Mouse (Mus musculus) urinary bladder, postnatal 4 days (tissue): ENCODE data around the gene Usp4.

Experiments
- DNase-seq, 2 experiments: peaks; one replicate each; pipeline ENCODE4 v3.0.0; 2021 to 2022; ENCODE audit warnings: low spot score in 2 of 2

Usp4 gene

DNA sequence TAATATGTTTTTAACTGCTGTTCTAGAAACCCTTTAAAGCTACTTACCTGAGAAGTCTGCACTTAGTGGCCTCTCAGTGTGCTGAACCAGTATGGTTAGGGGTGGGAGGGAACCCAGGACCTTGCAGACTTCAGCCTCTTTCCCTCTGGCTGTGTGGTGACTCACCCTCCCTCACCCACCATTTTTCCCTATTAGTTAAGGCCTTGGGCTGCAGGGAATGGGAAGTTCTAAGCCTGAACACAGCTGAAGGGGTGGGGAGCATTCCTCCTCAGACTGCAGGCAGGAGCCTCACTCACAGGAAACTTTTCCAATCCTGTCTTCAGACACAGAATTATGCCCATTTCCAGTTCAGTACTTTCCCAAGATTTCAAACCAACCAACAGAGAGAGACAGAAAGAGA lies 5.9 kb upstream of the Usp4 start:
- no peak for DNase-seq

DNA sequence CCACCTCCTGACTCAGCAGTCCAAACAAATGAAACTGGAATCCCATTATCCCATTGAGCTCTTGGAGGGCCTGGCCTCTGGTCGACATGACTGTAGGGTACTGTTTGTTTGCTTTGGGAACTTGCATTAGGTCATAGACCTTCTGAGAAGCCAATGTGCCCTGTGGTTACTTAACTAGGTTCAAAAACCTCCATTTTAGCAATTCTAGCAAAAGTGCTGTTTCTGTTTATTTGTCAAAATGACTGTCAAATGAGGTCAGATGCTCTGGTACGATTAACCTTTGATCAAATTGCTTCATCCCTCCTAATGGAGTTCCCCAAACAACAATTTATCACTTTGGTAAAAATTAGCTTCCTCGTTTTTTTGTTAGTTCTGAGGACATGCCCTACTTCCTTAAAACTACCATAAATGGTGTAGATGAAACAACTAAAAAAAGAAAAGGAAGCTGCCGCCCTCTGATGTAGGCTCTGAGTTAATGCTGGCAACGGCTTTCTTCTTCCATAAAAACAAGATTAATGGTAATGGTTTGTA lies 5.3 kb upstream of the Usp4 start:
- DNase-seq = no peak

DNA sequence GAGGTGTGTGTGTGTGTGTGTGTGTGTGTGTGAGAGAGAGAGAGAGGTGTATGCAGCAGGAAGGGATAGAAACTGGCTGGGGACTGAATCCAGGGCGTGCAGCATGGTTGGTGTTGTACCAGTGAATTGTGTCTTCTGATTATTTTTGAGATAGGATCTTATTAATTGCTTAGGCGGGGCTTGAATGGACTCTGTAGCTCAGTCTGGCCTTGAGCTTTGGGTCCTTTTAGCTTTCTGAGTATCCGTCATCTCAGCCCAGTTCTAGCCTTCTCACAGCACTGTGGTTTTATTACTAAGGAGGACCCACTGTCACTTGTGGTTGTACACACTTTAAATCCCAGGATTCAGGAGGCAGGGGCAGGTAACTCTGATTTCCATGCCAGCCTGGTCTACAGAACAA lies 4.3 kb upstream of the Usp4 start:
- DNase-seq = no peak

DNA sequence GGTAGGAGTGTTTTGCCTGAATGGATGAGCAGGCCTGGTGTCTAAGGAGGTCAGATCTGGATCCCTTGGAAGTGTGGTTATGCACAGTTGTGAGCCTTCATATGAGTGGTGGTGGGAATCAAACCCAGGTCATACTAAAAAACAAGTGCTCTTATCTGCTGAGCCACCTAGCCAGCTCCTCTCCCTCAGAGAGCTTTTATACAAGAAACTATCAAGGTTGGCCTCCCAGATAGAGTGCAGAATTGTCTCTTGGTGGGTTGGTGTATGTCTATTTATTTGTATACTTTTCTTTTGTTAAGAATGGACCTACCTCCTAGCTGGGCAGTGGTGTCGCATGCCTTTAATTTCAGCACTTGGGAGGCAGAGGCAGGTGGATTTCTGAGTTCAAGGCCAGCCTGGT lies 3.8 kb upstream of the Usp4 start:
- no peak for DNase-seq

DNA sequence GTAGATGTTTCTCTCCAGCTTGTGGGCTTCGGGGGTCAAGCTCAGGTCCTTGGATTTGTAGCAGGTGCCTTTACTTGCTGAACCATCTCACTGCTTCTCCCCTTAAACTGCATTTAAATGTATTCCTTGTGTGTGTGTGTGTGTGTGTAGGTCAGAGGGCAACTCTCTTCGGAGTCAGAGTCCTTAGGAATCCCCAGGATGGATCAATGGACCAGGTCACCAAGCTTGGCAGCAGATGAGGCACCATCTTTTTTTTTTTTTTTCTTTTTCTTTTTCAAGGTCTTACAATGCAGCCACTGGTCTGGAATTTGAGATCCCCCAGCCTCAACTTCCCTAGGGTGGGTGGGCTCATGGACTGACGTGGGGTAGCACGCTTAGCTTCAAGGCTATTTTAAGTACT lies 3.2 kb upstream of the Usp4 start:
- DNase-seq = no peak

DNA sequence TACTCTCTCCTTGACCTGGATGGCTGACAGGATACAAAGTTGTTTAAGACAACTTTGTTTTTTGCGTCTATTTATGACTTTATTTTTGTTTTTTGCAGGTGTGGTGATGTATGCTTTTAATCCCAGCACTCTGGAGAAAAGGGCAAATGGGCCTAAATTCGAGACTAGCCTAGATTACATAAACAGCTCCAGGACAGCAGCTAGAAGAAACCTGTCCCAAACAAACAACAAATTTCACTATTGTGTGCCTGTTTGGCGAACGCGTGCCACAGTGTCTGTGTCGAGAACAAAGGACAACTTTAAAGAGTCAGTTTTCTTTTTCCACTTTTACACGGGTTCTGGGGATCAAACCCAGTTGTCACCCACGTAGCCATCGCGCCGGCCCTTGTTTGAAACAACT lies 629 bp upstream of the Usp4 start:
- no peak for DNase-seq

DNA sequence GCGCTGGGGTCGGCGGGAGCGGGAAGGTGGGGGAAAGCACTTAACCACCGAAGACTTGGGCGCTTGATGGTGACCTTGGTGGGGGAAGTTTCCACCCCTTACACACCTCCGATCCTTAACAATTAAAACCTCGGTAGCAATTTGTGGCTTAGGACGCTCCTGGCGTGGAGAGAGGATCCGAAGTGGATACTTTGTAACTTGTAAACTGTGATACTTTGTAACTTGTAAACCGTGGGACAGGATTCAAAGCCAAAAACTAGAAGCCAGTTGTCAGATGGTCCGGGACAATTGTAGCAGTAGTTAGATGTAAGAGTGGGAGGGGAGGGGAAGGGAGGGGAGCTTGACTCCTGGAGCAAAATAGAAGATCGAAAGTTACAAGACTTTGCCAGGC lies 632 bp downstream of the Usp4 start:
- DNase-seq = no peak

DNA sequence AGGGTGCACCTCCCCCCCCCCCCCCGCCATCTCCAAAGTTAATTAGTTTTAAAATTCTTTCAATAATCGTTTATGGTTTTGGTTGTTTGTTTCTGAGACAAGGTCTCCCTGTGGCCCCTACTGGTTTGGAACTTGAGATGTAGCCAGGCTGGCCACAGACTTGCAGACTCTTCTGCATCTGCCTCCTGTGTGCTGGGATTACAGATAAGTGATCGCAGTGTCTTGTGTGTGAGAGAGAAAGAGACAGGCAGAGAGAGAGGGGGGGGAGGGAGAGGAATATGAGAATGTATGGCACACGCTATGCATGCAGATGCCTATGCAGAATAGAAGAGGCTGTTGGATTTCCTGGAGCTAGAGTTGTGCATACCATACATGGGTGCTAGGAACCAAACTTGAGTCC lies 2.1 kb downstream of the Usp4 start:
- no peak for DNase-seq

DNA sequence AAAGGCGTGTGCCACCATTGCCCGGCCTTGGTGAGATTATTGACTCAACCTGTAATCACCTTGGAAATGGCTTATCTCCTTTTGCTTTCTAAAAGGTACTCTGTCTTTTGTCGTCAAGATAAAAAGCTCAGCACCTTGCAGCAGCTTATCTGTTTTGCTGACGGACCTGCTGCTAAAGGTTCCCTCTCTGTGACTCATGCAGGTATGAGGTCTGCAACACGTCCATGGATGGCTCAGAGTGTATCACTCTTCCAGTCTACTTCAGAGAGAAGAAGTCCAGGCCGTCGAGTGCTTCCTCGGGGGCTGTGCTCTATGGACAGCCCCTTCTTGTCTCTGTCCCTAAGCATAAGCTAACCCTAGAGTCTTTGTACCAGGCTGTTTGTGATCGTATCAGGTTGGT lies 30.6 kb downstream of the Usp4 start:
- no peak for DNase-seq

DNA sequence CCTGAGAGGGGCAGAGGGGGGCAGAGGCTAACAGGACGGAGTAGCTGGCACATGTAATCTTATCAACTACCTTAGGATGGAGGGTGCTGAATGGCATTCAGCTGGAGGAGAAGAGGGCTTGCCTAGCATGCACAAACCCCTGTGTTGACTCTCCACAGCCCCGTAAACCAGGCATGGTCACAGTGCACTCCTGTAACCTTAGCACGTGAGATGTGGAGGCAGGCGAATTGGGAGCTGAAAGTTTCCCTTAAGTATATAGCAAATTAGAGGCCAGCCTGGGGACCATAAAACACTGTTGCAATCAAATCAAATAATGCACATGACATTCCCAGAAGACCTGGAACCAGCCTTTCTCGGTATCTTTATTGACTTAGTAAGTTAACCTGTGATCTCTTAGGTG lies 31.1 kb downstream of the Usp4 start:
- no peak for DNase-seq

DNA sequence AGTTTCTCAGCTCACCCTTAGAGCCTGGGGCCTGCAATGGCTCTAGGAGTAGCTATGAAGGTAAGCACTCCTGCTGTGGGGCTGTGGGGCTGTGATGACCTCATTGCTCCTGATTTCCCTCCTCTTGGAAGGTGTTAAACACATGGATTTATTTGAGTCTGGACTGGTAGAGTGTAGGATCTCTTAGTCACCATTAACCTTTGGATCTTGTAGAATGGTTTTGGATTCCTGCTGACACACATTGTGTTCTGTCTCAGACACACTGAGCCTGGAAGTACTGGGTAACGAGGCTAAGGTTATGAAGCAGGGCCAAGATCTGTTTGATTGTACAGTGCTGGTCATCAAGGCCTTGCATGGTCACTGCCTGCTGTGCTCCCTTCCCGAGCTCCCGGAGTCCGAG lies 31.6 kb downstream of the Usp4 start:
- DNase-seq = no peak

DNA sequence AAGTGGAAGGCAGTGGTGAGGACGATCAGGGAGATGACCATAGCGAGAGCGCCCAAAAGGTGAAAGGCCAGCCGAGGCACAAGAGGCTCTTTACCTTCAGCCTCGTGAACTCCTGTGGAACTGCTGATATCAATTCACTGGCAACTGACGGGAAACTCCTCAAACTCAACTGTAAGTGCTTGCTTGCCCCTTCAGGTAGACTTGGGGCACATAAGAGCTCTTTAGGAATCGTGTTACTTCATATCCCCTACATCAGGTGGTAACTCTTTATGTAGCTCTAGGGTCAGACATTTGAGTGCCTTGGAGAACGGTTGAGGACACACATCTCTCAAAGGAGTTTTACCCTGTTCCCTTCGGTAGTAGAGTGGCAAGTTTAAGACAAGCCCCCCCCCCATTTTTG lies 33.7 kb downstream of the Usp4 start:
- no peak for DNase-seq

DNA sequence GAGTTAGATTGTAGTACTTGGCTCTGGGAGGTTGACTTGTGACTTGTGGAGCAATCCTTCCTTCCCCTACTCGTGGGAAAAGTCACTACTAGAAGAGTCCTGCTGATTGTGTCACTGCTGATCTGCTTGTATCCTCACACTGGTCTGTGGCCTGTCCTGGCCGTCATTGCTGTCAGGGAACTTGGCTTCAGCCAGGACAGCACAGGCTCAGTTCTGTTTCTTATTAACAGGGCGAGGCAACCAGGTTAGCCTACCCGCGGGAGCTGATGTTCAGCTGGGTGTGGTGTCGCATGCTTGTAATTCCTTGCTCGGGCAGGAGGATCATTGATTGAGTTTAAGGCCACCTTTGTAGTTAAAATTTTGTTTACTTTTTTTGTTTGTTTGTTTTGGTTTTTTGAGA lies 37.4 kb downstream of the Usp4 start:
- DNase-seq = no peak

DNA sequence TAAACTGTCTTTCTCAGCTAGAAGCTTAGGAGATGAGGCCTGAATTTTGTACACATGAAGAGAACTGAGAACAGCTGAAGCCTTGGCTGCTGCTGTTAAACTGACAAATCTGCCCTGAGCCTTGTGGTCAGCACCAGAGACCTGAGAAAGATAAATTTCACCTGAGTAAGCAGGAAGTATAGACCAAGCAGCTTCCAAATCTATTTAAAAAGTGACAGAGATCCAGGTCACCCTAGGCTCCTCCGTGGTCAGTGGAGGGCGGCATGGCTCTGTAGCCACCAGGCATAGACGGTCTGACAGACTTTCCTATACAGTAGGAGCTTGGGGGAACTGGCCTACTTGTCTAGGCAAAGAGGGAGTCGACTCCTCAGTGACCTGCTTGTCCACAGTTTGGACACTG lies 39.2 kb downstream of the Usp4 start:
- DNase-seq = no peak

DNA sequence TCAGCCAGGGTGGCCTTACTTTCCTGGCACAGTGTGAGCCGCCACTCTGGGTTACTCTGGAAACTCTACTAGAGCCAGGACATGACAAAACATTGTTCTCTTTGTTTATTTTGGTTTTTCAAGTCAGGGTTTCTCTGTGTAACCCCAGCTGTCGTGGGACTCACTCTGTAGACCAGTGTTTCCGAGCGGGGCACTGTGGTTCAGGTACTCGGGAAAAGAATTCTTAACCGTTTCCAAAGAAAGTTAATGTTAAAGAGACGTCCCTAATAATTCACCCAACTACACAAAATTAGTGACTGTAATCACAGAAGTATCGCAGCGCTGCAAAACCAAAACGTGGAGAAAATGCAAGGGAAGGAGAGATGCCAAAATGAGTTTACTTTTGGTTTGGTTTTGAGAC lies 40.9 kb downstream of the Usp4 start:
- DNase-seq = no peak

DNA sequence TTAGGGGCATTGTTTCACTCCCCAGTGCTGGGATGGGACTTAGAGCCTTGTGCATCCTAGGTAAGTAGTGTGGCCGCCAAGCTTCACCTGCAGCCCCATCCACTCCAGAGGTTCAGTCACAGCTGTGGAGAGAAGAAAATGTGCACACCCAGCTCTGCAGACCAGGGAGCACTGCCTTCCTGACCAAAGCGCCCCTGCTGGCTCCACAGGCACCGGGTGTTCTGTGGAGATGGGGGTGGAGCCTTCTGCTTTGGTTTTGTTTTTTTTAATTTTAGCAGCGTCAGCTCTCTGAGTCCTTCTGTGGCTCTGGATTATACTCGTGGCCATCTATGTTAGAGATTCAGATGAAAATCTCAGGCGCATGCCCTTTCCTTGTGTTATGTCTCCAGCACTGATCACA lies 41.6 kb downstream of the Usp4 start:
- no peak for DNase-seq

DNA sequence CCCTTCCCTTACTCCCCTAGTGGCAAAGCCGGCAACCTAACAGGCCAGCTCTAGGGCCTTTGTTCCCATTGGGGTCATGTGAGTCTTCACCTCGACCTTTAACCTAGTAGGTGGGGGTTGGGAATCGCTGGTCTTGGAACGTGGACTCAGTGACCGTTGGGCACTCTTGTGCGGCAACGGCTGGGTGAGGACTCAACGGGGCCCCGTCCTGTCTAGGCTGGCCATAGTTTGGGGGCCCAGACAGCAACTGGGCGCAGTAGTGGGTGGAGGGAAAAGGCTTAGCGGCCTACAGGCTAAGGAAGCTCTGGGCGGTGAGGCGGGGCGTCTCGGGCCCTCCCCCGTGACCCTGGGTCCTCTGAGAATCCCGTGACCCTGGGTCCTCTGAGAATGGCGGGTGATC lies 45.0 kb downstream of the Usp4 start, which contains the start of gene 1700102P08Rik:
Gene 1700102P08Rik, plus strand, starts transcription at position 130 of the 400 bp plus-strand sequence.
- DNase-seq = no peak

DNA sequence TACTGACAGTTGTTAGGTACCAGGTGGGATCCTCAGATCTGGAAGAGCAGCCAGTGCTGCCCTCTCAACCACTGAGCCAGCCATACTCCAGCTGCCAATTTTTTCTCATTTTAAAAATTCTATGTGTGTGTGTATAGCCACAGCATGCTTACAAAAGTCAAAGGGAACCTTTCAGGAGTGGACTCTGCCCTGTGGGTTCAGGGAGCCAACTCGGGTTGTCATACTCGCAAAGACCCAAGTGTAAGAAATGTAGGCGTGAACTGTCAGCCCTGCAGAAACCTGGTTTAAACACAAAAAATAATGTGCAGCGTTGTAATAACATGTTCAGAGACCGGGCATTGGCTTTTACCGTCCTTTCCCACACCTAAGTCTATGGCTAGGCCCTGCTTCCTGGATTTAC lies 46.5 kb downstream of the Usp4 start:
- DNase-seq = no peak

DNA sequence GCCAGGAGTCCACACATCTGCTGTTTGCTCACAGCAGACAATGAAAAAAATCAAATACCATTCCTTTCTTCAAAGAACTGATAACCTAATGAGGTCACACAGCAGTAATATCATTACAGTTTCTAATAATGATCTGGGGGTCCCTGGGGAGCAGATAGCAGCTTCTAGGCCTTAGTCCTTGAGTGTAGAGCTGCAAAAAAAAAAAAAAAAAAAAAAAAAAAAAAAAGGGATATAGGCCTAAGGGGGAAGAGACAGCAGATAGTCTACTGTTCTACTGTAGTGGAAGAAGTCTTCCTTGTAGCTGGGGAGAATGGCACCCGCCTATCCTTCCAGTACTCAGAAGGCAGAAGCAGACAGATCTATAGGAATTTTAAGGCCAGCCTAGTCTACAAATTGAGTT lies 47.8 kb downstream of the Usp4 start:
- DNase-seq = no peak

DNA sequence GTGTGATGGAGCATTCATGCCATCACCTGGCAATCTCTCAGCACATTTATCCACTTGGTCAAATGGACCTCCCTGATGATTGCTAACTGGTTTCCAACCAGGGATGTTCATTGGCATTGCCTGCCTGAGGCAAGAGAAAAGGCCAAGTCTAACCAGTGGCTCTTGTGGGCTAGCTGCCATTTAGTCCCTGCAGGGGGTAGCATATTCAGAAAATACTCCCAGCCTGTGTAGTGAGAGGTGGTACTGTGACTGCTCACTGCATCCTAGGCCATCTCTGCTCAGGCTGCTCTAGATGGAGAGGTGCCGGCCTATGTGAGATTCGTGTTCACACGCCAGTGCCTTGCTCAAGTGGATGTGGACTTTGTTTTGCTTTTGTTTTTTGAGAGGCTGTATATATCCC lies 50.7 kb downstream of the Usp4 start:
- DNase-seq = no peak

DNA sequence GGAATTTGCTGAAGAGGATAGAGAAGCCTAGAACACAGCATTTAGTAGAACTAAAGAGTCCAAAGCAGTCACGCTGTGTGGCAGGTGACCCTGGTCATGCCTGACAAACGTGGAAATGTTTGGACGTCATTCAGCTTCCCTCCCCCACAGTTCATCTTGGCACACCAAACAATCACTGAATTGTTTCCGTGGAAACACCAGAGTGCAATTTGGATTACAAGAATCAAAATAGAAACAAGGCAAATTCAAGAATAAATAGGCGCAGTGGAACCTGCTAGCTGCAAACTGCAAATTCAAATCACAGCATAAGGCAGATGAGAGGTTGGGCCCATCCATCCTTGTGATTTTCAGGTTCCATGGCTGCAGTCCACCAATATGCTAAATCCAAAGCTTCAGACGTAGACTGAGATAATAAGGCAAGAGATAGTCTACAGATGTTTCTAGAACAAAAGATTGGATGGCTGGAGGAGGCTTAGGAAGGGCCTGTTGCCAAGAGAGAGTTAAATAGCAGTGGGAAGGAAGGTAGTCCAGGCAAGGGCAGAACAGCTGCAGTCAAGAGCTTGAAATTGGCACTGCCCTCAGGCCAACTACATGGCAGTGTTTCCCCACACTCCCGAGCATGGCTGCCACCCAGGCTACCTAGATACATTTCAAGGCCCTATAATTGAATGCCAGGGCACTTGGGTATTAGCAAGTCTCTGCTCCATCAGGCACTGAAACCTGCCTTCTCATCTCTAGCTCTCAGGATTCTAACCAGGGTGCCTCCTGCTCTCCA lies 53.7 kb downstream of the Usp4 start:
- no peak for DNase-seq

DNA sequence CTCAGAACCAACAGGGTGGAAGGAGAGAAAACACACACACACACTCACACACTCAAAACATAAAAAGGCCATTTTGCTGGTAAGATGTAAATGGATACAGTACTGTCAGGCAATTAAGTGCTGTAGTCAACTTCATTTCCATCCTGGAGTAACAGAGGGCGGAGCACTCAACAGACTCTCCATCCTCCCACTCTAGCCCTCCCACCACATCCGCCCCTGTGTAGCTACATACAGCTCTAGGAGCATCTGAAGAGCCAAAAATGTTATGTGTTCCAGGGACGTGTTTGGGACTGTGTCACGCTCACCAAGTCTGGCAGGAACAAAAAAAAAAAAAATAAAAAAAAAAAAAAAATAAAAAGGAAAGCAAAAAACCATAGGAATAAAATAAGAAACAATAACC lies 55.4 kb downstream of the Usp4 start:
- DNase-seq = no peak

DNA sequence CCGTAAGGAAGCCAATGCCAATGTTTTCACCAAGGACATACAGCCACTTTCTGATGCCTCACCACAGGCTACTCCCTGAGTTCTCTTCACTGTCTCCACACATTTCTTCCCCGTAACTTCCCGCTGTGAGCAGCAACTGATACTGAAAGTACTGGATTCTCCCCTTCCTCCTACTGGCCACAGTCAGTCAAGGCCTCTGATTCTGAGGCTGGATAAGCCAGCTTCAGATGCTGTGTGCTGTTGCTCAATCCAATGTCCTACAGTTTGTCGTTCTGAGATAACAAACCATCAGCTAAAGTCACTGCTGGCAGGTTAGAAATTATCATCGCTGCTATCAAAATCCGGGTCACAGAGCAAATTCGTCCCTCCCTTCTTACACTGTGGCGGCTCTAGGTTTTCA lies 56.8 kb downstream of the Usp4 start:
- DNase-seq = no peak

DNA sequence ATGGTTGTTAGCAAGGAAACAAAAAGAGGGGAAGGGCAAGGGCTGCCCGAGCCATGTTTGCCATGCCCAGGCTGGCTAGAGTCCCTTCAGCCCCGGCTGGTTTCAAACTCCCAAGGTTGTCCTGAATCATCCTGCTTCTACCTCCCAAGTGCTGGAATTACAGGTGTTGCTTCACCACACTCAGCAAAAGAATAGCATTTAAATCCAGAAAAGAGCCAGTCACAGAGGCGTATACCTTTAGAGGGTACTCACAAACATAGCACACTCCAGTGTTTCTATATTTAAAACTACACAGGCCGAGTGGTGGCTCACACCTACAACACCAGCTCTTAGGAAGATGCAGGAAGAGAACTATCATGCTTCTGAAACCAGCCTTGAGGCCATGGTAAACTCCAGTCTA lies 61.9 kb downstream of the Usp4 start:
- DNase-seq = no peak
